25 mouse cellular contexts compared by ENCODE assay signal in genomic region chr17:47050678-47051077, GRCm38 (mm10).
"Had no signal": no experiment of that assay in that cellular context is flagged by ENCODE, and none has a peak within 500 bp of the region (broad histone marks: within the 10 kb centered on the region; RNA-seq: fewer than 3 reads in every experiment).

No protein-coding gene starts in this region.

- H3K4me1 ChIP-seq: limb, embryonic 15.5 days; midbrain, embryonic 13.5 days; neural tube, embryonic 12.5 days; neural tube, embryonic 15.5 days; stomach, embryonic 15.5 days had no signal

- H3K9ac ChIP-seq: limb, embryonic 12.5 days; limb, embryonic 15.5 days; liver, embryonic 14.5 days; liver, postnatal 0 days; lung, embryonic 14.5 days; midbrain, embryonic 13.5 days; neural tube, embryonic 12.5 days; neural tube, embryonic 15.5 days; stomach, embryonic 15.5 days had no signal

- H3K27me3 ChIP-seq: limb, embryonic 12.5 days; limb, embryonic 15.5 days; midbrain, embryonic 13.5 days; neural tube, embryonic 12.5 days; neural tube, embryonic 15.5 days; stomach, embryonic 15.5 days had no signal

- ATAC-seq: liver, postnatal 0 days; lung, postnatal 0 days; midbrain, embryonic 13.5 days had no signal

- H3K36me3 ChIP-seq: limb, embryonic 12.5 days; limb, embryonic 15.5 days; midbrain, embryonic 10.5 days; midbrain, embryonic 13.5 days; neural tube, embryonic 12.5 days; neural tube, embryonic 15.5 days; stomach, embryonic 15.5 days had no signal

- H3K4me3 ChIP-seq: left cerebral cortex, adult 2 months; limb, embryonic 12.5 days; limb, embryonic 15.5 days; megakaryocyte, embryonic 14.5 days; midbrain, embryonic 10.5 days; midbrain, embryonic 13.5 days; neural tube, embryonic 12.5 days; neural tube, embryonic 15.5 days; stomach, embryonic 15.5 days had no signal

- H3K4me2 ChIP-seq: limb, embryonic 12.5 days; limb, embryonic 15.5 days; liver, embryonic 11.5 days; lung, embryonic 14.5 days; midbrain, embryonic 13.5 days; neural tube, embryonic 12.5 days; neural tube, embryonic 15.5 days; stomach, embryonic 15.5 days had no signal

- DNase-seq: kidney, adult 2 months; kidney, postnatal 36 days; layer of hippocampus, postnatal 36 days; left cerebral cortex, postnatal 4 days; liver, postnatal 0 days; lung, embryonic 14.5 days; right cerebral cortex, adult 18-20 months; right cerebral cortex, postnatal 14 days; right cerebral cortex, postnatal 4 days; thymus, adult 18-20 months; thymus, postnatal 36 days had no signal

- H3K9me3 ChIP-seq: limb, embryonic 12.5 days; limb, embryonic 15.5 days; midbrain, embryonic 10.5 days; midbrain, embryonic 13.5 days; neural tube, embryonic 12.5 days; neural tube, embryonic 15.5 days; stomach, embryonic 15.5 days had no signal

- H3K27ac ChIP-seq: kidney, postnatal 0 days; left cerebral cortex, adult 2 months; limb, embryonic 12.5 days; limb, embryonic 15.5 days; liver, embryonic 14.5 days; macrophage; midbrain, embryonic 10.5 days; midbrain, embryonic 13.5 days; neural tube, embryonic 12.5 days; neural tube, embryonic 15.5 days; stomach, embryonic 15.5 days had no signal
